Mouse (Mus musculus) midbrain, embryonic 13.5 days (tissue): ENCODE results near the gene Tent4b. TPM values are rescaled to one million over a fixed set of nuclear protein-coding genes. Genes with fewer than 3 reads are reported as not detected.

Experiments
- ATAC-seq: fragments of 200-750 bp; cut with Nextera tagmentation; 2 replicates; pipeline ENCODE4 v1.8.0; 2017; ENCODE audit warnings: mild to moderate bottlenecking, moderate TSS enrichment, moderate library complexity
- H3K27ac ChIP-seq: fragments of 300-500 bp; sonication (generic); 2 replicates; pipeline ENCODE4 v1.5.1; 2015; ENCODE audit warnings: inconsistent platforms, mild to moderate bottlenecking, moderate library complexity
- H3K27me3 ChIP-seq: fragments of 300-500 bp; sonication (generic); 2 replicates; pipeline ENCODE4 v1.6.1; 2015; ENCODE audit warnings: mild to moderate bottlenecking, inconsistent platforms
- H3K36me3 ChIP-seq: fragments of 300-500 bp; sonication (generic); 2 replicates; pipeline ENCODE4 v1.6.1; 2015; ENCODE audit warnings: mild to moderate bottlenecking, inconsistent platforms
- H3K4me1 ChIP-seq: fragments of 300-500 bp; sonication (generic); replicated peaks from 2 replicates; pipeline ENCODE4 v1.6.1; 2015; ENCODE audit warnings: inconsistent platforms
- H3K4me2 ChIP-seq: fragments of 300-500 bp; sonication (generic); replicated peaks from 2 replicates; pipeline ENCODE4 v1.6.1; 2015; ENCODE audit warnings: moderate library complexity, mild to moderate bottlenecking, inconsistent platforms
- H3K4me3 ChIP-seq: fragments of 300-500 bp; sonication (generic); replicated peaks from 2 replicates; pipeline ENCODE4 v1.5.1; 2015; ENCODE audit warnings: mild to moderate bottlenecking, inconsistent platforms
- H3K9ac ChIP-seq: fragments of 300-500 bp; sonication (generic); replicated peaks from 2 replicates; pipeline ENCODE4 v1.6.1; 2015; ENCODE audit warnings: mild to moderate bottlenecking, inconsistent platforms
- H3K9me3 ChIP-seq: fragments of 300-500 bp; sonication (generic); 2 replicates; pipeline ENCODE4 v1.6.1; 2016; ENCODE audit warnings: mild to moderate bottlenecking, inconsistent platforms
- WGBS: fragments of 180-500 bp; shearing (Covaris S2); methylation state at CpG from one replicate; pipeline ENCODE4 v1.1.7; 2015; 5-methylcytosine and 5-hydroxymethylcytosine counted together
- polyA plus RNA-seq: library from polyadenylated mRNA; unstranded; fragments of >200 nt; fragmentation: Nextera tagmentation; extraction: Ambion mirVana; gene quantifications from 2 replicates; pipeline ENCODE4 v1.2.1, GENCODE M21; 2015

Tent4b gene
- polyA plus RNA-seq, 1 experiment from 2014 or later = 9.7 TPM

DNA sequence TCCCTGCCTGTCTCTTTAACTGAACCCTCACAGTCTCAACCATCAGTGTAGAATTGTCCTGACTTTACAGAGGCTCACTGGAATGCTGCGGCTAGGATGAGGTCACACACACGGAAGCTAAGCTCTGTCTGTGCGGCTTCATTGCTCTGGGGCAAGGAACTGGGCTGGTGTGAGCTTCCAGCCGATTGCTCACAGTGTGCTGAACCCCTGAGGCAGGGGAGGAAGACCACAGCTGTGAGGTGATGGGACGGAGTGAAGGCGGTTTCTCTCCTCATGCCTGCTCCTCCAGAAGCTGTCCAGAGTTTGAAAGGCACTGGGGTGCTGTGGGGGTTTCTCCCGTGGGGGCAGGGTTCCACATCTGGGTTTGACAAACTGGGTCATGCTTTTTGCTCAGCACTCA, 85.7 kb downstream of the Tent4b start:
- Histone ChIP-seq H3K9ac (no peak overlapping the region), H3K9me3 (no peaks in the 10 kb centered on the region; the same call in 1 of the 2 replicates), H3K4me2 (no peak overlapping the region), H3K36me3 (no peaks in the 10 kb centered on the region), H3K4me1 (no peaks in the 10 kb centered on the region), H3K27me3 (no peaks in the 10 kb centered on the region), H3K4me3 (no peak overlapping the region), H3K27ac (no peak overlapping the region)
- WGBS = 60% methylated on average over 7 of the region's 7 CpGs
- ATAC-seq = no peak

DNA sequence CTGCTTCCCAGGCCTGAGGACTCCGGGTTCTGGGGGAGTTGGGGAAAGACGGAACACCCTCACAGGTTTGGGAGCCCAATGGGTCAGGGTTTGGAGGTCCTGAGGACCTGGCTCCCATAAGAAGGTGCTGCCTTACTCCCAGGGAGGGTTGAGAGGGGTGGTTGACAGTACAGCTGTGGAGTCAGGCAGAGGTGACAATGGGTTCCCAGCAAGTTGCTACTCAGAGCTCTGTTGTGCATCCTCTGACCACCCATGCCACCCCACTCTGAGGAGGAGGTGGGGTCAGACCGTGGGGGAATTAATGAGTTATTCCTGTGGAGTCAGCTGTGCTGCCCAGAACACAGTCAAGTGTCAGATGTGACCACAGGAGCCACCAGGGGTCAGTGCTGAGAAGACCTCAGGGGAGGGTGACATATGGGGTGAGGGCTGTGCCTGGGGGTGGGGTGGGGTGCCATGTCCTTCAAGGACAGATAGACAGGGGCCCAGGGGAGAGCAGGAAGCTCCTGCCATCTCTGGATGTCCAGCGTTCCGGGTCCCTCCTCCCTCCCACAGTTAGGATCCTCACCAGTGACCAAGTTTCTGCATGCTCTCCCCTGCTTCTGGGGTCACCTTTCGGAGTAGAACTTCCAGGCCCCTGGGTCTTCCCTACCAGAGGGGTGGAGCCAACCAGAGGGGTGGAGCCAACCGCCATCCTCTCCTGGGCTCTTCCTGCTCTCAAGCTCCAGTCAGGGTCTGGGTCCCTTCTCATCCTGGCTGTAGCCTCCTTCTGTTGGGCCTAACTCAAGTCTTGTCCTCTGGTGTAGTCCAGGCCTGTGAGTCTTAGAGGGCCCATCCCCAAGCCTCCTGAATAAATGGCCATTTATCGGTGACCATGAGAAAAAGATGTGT, 86.7 kb downstream of the Tent4b start:
- no peak for ATAC-seq
- WGBS = 86% methylated on average over 8 of the region's 8 CpGs
- H3K9me3 ChIP-seq = no peaks in the 10 kb centered on the region

DNA sequence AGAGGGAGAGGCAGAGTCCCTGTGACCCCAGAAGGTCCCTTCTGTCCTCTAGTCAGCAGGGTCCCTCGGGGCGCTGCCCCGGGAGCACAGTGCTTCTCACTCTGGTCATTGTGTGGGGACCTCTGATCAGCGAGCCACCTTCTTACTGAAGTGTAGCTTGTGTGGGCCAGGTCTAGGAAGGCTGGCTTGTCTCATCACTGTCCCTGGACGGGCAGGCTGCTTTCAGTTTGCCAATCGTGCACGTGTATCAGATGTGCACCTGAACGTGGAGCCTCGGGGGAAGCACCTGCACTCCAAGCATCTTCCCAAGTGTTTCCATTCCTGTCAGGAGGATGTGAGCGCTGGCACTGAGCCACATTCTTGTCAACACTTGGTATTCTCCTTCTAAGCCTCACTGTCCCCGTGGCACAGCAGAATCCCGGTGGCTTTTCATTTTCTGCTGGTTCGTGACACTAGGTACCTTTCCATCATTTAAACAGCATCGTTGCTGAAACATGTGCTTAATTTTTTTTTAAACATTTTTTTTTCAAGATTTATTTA, 87.5 kb downstream of the Tent4b start:
- no peak overlapping the region for H3K9ac ChIP-seq
- no peak overlapping the region for H3K4me2 ChIP-seq
- H3K9me3 ChIP-seq = no peaks in the 10 kb centered on the region
- H3K4me1 ChIP-seq = no peaks in the 10 kb centered on the region
- no peaks in the 10 kb centered on the region for H3K36me3 ChIP-seq
- 91% methylated on average over 14 of the region's 14 CpGs for WGBS
- H3K4me3 ChIP-seq = no peak overlapping the region
- ATAC-seq = no peak
- H3K27ac ChIP-seq = no peak overlapping the region
- H3K27me3 ChIP-seq = no peaks in the 10 kb centered on the region

More for the DNA sequence above, 86.7 kb downstream of the Tent4b start:
- H3K9ac ChIP-seq = no peak overlapping the region
- no peak overlapping the region for H3K4me2 ChIP-seq
- H3K4me3 ChIP-seq = no peak overlapping the region
- H3K4me1 ChIP-seq = no peaks in the 10 kb centered on the region
- H3K27ac ChIP-seq = no peak overlapping the region
- no peaks in the 10 kb centered on the region for H3K27me3 ChIP-seq
- H3K36me3 ChIP-seq = no peaks in the 10 kb centered on the region

DNA sequence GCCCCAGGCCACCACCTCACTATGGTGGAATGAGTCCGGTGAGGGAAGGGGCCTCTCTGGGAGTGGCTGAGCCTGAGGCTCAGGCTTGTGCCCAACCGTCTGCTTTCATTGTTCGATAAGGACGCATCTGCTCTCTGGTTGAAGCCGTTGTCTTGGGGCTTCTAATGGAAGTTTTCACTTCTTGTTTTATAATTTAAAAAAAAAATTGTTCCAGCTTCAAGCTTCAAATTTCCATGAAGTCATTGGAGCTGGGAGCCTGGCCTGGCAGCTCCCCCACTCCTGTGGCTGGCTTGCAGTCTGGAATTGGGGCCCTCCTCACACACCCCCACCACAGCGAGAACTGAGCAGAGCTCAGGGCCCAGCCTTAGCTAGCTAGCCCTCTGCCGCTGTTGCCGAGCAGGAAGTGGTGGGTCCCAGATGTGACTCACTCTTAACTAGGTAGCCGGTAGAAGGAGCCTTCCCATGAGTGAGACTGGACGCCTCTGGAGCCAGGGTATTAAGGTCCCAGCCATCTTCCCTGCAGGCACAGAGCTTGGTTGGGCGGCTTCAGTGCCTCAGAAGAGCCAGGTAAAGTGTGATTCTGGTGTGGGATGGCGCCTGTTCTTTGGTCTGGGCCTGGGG, 89.7 kb downstream of the Tent4b start:
- Histone ChIP-seq H3K27ac (no peak overlapping the region), H3K9ac (no peak overlapping the region), H3K4me1 (no peaks in the 10 kb centered on the region), H3K4me3 (no peak overlapping the region), H3K4me2 (no peak overlapping the region), H3K9me3 (no peaks in the 10 kb centered on the region), H3K27me3 (no peaks in the 10 kb centered on the region), H3K36me3 (no peaks in the 10 kb centered on the region)
- no peak for ATAC-seq
- 70% methylated on average over 12 of the region's 12 CpGs for WGBS

DNA sequence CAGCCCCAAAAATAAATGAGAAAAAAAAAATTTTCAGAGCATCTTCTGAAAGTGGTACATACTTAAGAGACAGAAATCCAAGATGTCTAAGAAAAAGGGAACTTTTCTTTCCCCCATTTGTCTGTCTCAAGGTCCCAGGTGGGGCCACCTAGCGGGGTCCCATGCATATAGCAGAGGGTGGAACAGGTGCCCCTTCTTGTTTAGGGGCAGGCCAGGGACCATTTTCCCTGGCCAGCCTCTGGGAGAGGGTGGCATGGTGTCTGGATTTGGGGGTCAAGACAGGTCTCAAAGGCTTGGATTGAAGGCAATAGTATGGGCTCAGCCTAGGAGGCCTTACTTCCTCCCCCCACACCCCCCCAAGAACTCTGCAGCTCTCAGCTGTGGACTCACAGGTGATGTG, 90.9 kb downstream of the Tent4b start:
- 63% methylated on average over 1 of the region's 1 CpGs for WGBS
- Histone ChIP-seq H3K4me2 (no peak overlapping the region), H3K9ac (no peak overlapping the region), H3K27me3 (no peaks in the 10 kb centered on the region), H3K4me1 (no peaks in the 10 kb centered on the region), H3K27ac (no peak overlapping the region), H3K9me3 (no peaks in the 10 kb centered on the region), H3K4me3 (no peak overlapping the region), H3K36me3 (no peaks in the 10 kb centered on the region)
- ATAC-seq = no peak

DNA sequence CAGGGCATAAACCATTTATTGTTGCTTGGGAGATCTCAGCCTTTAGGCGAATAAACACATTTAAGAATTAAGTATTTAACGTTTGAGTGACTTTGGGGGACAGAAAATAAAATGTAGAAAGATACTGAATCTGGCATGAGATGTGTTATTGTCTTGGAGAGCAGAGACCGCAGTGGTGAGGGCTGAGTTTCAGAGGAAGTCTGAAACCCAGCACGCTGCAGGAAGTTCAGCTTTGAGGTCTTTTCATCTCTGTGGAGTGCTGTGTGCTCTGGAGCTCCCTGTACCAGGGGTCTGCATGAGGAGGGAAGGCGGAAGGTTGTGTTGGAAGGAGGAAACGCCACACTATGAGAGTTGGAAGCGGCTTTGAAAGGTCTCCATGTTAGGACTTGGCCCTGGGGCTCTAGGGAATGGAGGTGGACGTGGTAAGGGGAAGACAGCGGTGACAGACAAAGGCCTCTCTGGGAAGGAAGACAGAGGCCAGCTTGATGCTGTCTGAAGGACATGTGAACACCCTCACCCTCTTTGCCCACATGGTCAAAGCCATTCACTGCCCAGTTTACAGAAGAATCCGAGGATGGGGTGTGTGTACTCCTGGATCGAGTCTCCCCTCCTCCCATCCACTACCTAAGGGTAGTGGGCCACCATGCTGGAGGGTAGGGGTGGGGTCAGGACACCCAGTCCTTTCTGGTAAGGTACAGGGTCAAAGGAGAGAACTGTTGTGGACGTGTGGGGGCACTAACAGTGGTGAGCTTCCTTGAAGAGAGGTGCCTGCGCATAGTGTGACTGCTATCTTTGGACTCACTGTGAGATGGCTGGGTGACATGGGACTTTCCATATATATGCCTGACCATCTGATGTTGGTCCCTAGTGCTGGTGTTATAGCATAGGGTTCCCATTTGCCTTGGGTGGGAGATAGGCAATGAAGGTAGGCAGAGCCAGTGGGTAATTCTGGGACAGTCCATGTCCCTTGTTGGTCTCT, 91.6 kb downstream of the Tent4b start:
- 85% methylated on average over 13 of the region's 13 CpGs for WGBS
- Histone ChIP-seq H3K9ac (no peak overlapping the region), H3K9me3 (no peaks in the 10 kb centered on the region), H3K4me1 (no peaks in the 10 kb centered on the region), H3K36me3 (no peaks in the 10 kb centered on the region), H3K4me2 (no peak overlapping the region), H3K4me3 (no peak overlapping the region), H3K27me3 (no peaks in the 10 kb centered on the region), H3K27ac (no peak overlapping the region)
- no peak for ATAC-seq

DNA sequence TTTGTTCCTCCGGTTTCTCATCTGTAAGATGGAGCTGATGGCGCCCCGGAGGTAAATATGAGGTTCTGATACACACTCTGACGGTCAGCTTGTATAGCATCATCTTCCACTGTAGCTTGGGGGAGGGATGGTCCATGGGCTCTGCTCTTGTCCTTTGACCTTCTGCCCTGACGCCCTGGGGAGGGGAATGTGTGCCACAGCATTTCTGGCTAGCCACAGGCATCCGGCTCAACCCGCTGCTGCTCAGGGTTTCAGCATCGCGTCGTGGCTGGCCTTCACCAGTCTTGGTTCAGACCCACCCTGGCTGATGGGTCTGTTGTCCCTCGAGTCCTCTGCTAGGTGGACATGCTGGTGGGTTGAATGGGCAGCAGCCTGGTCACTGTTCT, 92.3 kb downstream of the Tent4b start:
- no peak overlapping the region for H3K27ac ChIP-seq
- H3K27me3 ChIP-seq = no peaks in the 10 kb centered on the region
- no peak for ATAC-seq
- no peaks in the 10 kb centered on the region for H3K36me3 ChIP-seq
- no peaks in the 10 kb centered on the region for H3K9me3 ChIP-seq
- 88% methylated on average over 11 of the region's 11 CpGs for WGBS
- H3K9ac ChIP-seq = no peak overlapping the region
- no peak overlapping the region for H3K4me2 ChIP-seq
- H3K4me1 ChIP-seq = no peaks in the 10 kb centered on the region
- no peak overlapping the region for H3K4me3 ChIP-seq

DNA sequence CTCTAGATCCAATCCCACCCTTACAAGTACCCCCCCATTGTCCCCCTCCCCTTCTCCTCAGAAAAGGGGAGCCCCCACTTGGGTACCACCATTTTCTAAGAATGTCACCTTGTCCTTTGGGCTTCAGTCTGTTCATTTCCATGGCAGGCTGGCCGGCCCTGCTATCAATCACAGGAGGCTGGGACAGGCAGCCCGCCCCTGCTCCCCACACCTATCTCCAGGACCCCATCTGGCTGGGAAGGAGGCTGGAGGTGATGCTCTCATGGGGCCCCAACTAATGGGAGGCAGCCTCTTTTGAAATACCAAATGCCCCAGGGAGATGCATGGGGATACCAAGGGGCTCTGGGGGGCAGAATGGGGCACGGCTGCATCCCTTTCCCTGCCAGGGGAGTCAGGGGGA, 93.9 kb downstream of the Tent4b start:
- no peaks in the 10 kb centered on the region for H3K36me3 ChIP-seq
- no peak overlapping the region for H3K4me2 ChIP-seq
- no peaks in the 10 kb centered on the region for H3K9me3 ChIP-seq
- H3K9ac ChIP-seq = no peak overlapping the region
- 96% methylated on average over 3 of the region's 3 CpGs for WGBS
- no peak overlapping the region for H3K4me3 ChIP-seq
- no peak for ATAC-seq
- H3K27me3 ChIP-seq = no peaks in the 10 kb centered on the region
- H3K27ac ChIP-seq = no peak overlapping the region
- no peaks in the 10 kb centered on the region for H3K4me1 ChIP-seq

DNA sequence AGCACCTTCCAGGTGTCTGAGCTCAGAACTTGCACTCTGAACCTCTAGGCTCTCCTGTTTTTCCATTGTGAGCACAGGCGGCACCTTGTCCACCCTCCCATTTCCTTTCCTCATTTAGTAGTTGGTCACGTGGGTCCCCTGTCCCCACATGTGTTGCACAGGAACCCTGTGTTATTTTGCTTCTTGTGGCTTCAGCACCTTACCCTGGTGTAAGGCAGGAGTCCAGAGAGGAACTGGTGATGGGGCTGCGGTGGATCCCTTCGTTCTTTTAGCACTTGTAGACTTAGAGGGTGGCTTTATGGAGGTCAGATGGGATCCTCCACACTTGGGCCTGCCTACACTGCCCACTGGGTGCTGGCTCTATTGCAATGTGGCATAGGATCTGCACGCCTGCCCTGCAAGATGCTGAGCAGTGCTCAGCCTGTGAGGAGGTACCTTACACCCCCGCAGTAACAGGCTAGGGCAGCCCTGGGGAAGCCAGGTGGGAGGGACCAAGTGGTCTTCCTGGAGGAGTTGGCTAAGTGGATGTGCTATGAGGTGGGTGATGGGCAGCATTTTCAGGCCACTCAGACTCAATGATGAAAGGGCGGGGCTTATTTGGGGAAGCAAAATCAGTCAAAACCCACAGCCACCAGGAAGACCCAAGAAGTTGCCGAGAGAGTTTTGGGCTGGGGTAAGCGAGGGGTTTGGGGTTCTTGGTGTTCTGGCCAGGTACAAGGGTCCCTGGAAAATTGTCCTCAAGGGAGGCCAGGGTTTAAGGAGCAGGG, 94.8 kb downstream of the Tent4b start:
- no peaks in the 10 kb centered on the region for H3K36me3 ChIP-seq
- ATAC-seq = no peak
- H3K9ac ChIP-seq = no peak overlapping the region
- H3K4me2 ChIP-seq = no peak overlapping the region
- no peaks in the 10 kb centered on the region for H3K4me1 ChIP-seq
- H3K27me3 ChIP-seq = no peaks in the 10 kb centered on the region
- no peak overlapping the region for H3K4me3 ChIP-seq
- no peaks in the 10 kb centered on the region for H3K9me3 ChIP-seq
- 88% methylated on average over 9 of the region's 9 CpGs for WGBS
- H3K27ac ChIP-seq = no peak overlapping the region

DNA sequence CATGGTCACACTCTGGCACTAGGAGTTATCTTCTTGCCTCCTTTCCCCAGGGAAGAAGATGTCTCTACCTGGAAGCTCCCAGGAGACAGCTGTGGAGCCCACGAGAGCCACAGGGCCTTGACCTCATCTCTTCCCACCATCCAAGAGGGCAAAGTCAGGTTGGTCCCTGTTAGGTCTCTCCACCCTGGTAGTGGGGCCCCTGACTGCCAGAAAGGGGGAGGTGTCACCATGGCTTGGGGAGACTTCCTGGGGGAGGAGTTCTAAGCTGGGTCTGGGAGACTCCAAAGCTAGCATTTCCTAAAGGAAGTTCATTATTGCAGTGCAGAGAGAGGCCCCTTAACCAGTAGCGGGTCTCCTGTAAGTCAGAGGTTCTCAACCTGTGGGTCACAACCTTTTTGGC, 96.0 kb downstream of the Tent4b start:
- Histone ChIP-seq H3K27me3 (no peaks in the 10 kb centered on the region), H3K9ac (no peak overlapping the region), H3K36me3 (no peaks in the 10 kb centered on the region), H3K4me3 (no peak overlapping the region), H3K27ac (no peak overlapping the region), H3K4me2 (no peak overlapping the region), H3K4me1 (no peaks in the 10 kb centered on the region), H3K9me3 (no peaks in the 10 kb centered on the region)
- 87% methylated on average over 2 of the region's 2 CpGs for WGBS
- no peak for ATAC-seq

DNA sequence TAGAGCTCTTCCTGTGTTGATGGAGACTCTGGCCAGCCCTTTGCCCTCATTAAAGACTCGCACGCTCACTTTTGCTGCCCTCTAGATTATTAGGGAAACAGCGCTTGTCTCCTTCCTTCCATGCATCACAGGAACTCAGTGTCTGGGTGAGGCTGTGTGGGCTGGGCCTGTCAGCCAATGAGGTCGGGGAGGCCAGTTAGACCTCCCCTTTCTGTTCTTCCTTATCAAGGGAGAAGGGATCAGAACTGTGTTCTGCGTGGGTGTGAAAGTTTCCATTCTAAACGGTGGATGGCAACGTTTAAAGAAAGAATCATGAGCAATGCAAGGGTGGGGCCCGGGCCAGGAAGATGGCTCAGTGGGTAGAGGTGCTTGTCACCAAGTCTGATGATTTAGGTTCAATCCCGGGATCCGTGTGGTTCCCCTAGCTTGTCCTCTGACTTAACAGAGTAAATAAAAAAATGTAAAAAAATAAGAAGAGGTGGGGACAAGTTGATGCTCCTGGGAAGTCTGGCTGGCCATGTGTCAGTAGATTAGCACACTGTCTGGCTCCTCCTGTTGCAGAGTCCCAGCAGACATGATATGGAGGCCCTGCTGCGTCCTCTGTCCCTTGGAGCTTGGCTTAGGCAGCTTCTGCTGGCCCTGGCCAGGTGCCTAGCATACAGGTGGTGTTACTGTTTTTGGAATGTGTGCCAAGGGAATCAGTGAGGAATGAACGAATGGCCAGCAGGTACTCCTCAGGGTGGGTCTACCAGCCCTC, 99.1 kb downstream of the Tent4b start:
- Histone ChIP-seq H3K4me3 (no peak overlapping the region), H3K36me3 (no peaks in the 10 kb centered on the region), H3K9ac (no peak overlapping the region), H3K4me1 (peaks cover 15% of the 10 kb centered on the region), H3K9me3 (no peaks in the 10 kb centered on the region), H3K4me2 (no peak overlapping the region), H3K27me3 (no peaks in the 10 kb centered on the region), H3K27ac (no peak overlapping the region)
- ATAC-seq = no peak
- 74% methylated on average over 12 of the region's 12 CpGs for WGBS
